Mouse (Mus musculus): ENCODE measurements at regions not wholly inside any gene's neighbourhood (a gene's known extent, or its start where the extent isn't known, plus 50 kb on each side); places are given as distances from the start of the nearest gene placed in this dataset.

DNA sequence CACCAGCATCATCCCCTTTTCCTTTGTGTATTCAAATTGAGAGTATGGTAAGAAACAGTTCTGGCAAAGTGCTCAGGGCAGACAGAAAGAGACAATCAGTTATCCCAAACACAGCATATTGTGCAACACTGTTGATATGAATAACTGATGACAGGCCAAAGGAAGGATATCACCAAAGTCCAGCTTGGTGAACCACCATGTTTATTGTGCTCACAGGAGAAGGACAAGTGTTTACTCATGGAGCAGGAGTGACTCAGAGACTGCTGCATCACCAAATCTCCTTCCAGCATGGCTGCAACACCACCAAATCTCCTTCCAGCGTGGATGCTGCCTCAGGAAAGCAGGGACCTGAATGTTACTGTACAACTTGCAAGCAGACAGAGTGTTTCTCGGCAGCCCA lies 105.5 kb downstream of the Sst start:
- no peaks in the 10 kb centered on the region for H3K4me1 ChIP-seq (ENCODE audit: control insufficient read depth, insufficient read depth, insufficient read length, low read length)
- WGBS = 68% methylated on average over 2 of the region's 2 CpGs
- no peak overlapping the region for H3K27ac ChIP-seq (ENCODE audit: insufficient read depth, low read depth, low read length)
- no peak overlapping the region for H3K4me3 ChIP-seq (ENCODE audit: low read depth, low read length)
- no peaks in the 10 kb centered on the region for H3K36me3 ChIP-seq (ENCODE audit: control insufficient read depth, insufficient read depth, low read length)
- no peaks in the 10 kb centered on the region for H3K27me3 ChIP-seq (ENCODE audit: control insufficient read depth, insufficient read depth, low read length)
- TF ChIP-seq CTCF (IDR thresholded peaks at IDR 0.05; ENCODE audit: extremely low read depth, insufficient read length, insufficient replicate concordance, low read depth, low read length) (no peak), POLR2A (IDR thresholded peaks at IDR 0.05; ENCODE audit: low read depth, low read length) (no peak)

DNA sequence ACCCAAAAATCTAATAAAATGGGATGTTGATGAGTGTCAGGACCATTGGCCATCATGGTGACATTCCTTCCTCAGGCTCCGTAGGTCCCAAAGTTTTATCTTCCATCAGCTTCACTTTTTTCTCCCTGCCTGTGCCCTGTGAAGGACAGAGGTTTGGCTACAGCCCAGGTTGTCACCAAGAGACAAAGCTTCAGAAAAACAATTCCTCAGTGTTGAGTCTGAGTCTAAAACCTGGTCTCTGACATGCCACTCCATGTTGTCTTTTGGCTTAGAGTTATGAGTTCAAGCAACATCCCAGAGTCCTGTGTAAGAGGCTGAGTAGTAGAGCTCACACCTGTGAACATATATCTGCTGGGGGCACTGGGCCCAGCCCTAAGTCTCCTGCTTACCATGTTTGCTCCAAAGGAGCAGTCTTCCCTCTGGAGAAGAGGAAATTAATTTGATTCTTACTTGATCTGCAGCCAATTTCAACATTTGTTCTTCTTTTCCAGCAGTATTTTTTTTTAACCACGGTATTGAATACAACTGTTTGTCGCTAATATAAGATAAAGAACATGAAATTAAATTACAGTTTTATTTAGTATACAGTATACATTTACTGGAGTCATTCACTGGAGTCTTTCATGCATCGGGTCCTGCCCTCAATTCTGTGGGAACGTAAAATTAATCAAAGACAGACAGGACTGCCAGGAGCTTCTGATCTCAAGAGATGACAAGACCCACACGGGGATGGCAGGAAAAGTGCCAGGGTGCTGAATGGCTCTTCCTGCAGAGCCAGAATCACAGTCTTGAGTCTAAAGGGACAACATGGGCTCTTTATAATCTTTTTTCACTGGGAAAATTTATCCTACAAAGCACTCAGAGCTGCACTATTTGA lies 106.5 kb downstream of the Sst start:
- WGBS = 76% methylated on average over 6 of the region's 6 CpGs
- Histone ChIP-seq H3K27me3 (ENCODE audit: control insufficient read depth, insufficient read depth, low read length) (no peaks in the 10 kb centered on the region), H3K27ac (ENCODE audit: insufficient read depth, low read depth, low read length) (no peak overlapping the region), H3K4me3 (ENCODE audit: low read depth, low read length) (no peak overlapping the region), H3K36me3 (ENCODE audit: control insufficient read depth, insufficient read depth, low read length) (no peaks in the 10 kb centered on the region), H3K4me1 (ENCODE audit: control insufficient read depth, insufficient read depth, insufficient read length, low read length) (no peaks in the 10 kb centered on the region)
- TF ChIP-seq CTCF (IDR thresholded peaks at IDR 0.05; ENCODE audit: extremely low read depth, insufficient read length, insufficient replicate concordance, low read depth, low read length) (no peak), POLR2A (IDR thresholded peaks at IDR 0.05; ENCODE audit: low read depth, low read length) (no peak)

DNA sequence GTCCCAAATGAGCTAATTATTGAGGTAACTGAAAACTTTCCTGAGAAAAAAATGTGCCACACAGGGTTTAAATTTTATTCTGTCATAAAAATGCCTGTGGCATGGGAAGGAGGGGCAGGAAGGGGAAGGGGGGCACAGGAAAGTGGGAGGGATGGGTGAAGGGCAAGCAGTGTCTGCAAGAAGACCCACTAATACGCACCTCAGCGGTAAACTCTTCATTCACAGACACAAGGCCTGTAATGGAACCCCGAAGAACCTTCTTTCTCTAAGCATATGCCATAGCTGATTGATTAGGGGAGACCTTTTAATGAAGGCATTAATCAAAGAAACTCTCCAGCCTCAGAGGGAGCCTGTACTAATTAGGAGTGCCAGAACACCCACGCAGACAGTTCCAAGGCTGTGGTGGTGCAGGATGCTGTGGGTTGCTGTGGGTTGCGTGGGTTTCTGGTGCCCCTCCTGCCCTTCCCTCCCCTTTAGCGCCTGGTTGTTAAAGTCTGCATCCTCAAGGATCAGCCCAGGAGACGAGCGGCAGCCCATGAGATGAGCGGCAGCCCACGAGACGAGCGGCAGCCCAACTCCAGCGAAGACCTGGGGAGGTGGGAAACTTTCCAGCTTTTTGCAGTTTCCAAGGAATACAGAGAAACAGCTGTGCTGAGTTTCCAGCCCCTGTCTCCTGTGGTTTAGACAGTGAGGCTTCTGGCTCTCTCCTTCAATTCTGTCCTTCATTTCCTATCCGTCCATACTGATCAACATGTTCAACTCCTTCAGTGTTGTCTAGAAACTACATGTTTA lies 110.1 kb downstream of the Sst start:
- TF ChIP-seq POLR2A (IDR thresholded peaks at IDR 0.05; ENCODE audit: low read depth, low read length) (no peak), CTCF (IDR thresholded peaks at IDR 0.05; ENCODE audit: extremely low read depth, insufficient read length, insufficient replicate concordance, low read depth, low read length) (no peak)
- WGBS = 75% methylated on average over 14 of the region's 14 CpGs
- no peaks in the 10 kb centered on the region for H3K4me1 ChIP-seq (ENCODE audit: control insufficient read depth, insufficient read depth, insufficient read length, low read length)

DNA sequence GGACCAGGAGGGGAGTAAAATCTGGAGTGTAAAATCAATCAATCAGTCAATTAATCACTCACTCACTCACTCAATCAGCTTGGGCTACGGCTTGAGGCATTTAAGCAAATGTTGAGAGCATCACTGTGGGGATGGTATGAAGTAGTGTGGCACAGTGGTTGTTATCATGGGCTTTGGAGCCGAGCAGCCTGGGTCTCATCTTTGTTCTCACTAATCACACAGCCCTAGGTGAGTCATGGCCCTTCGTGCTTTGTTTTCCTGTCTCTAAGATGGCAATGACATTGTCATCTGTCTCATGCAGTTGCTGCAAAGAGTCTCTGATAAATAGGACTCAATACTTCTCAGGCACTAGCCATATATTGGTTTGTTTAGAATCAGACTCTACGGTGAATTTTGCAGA lies 112.9 kb downstream of the Sst start:
- H3K4me1 ChIP-seq (ENCODE audit: control insufficient read depth, insufficient read depth, insufficient read length, low read length) = no peaks in the 10 kb centered on the region

More for the DNA sequence above, 110.1 kb downstream of the Sst start:
- Histone ChIP-seq H3K27me3 (ENCODE audit: control insufficient read depth, insufficient read depth, low read length) (no peaks in the 10 kb centered on the region), H3K4me3 (ENCODE audit: low read depth, low read length) (no peak overlapping the region), H3K27ac (ENCODE audit: insufficient read depth, low read depth, low read length) (no peak overlapping the region), H3K36me3 (ENCODE audit: control insufficient read depth, insufficient read depth, low read length) (no peaks in the 10 kb centered on the region)

DNA sequence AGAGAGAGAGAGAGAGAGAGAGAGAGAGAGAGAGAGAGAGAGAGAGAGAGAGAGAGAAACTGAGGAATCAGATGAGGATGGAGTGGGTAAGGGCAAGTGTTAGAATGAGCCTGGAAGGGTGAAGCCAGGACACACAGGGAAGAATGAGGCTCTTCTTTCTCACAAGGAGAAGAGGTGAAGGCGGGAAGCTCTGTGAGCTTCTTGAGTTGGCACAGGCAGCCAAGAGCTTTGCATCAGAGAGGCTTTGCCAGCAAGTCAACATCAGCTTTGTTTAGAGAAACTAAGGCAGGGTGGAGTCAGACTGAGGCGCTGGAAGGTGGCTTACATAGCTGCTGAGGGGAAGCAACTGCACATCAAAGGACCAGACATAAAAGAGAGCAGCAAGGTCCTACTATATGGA lies 113.7 kb downstream of the Sst start:
- 42% methylated on average over 2 of the region's 2 CpGs for WGBS
- Histone ChIP-seq H3K27ac (ENCODE audit: insufficient read depth, low read depth, low read length) (no peak overlapping the region), H3K4me3 (ENCODE audit: low read depth, low read length) (no peak overlapping the region), H3K36me3 (ENCODE audit: control insufficient read depth, insufficient read depth, low read length) (no peaks in the 10 kb centered on the region), H3K27me3 (ENCODE audit: control insufficient read depth, insufficient read depth, low read length) (no peaks in the 10 kb centered on the region), H3K4me1 (ENCODE audit: control insufficient read depth, insufficient read depth, insufficient read length, low read length) (no peaks in the 10 kb centered on the region)
- no peak for TF ChIP-seq POLR2A (IDR thresholded peaks at IDR 0.05; ENCODE audit: low read depth, low read length)
- no peak for TF ChIP-seq CTCF (IDR thresholded peaks at IDR 0.05; ENCODE audit: extremely low read depth, insufficient read length, insufficient replicate concordance, low read depth, low read length)

More for the DNA sequence above, 112.9 kb downstream of the Sst start:
- TF ChIP-seq CTCF (IDR thresholded peaks at IDR 0.05; ENCODE audit: extremely low read depth, insufficient read length, insufficient replicate concordance, low read depth, low read length) (no peak), POLR2A (IDR thresholded peaks at IDR 0.05; ENCODE audit: low read depth, low read length) (no peak)
- no peaks in the 10 kb centered on the region for H3K27me3 ChIP-seq (ENCODE audit: control insufficient read depth, insufficient read depth, low read length)
- 69% methylated on average over 4 of the region's 4 CpGs for WGBS
- no peak overlapping the region for H3K4me3 ChIP-seq (ENCODE audit: low read depth, low read length)
- no peaks in the 10 kb centered on the region for H3K36me3 ChIP-seq (ENCODE audit: control insufficient read depth, insufficient read depth, low read length)
- H3K27ac ChIP-seq (ENCODE audit: insufficient read depth, low read depth, low read length) = no peak overlapping the region

DNA sequence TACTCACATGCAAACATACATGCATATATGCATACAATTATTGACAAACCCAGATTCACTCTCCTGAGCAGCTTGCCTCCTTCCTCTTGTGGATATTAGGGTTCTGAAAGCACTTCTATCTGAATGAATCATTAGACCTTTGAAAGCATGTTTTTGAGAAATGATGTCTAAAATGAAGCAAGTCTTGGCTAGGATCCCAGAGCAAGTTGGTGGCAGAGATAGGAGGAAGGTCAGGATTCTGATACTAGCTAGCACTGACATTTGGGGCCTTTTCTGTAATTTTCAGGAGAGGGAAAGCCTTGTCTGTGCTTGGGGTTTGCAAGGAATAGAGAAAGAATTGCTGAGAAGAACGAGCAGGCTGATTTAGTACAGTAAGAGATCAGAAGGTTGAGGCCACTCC lies 114.3 kb downstream of the Sst start:
- H3K27me3 ChIP-seq (ENCODE audit: control insufficient read depth, insufficient read depth, low read length) = no peaks in the 10 kb centered on the region
- TF ChIP-seq POLR2A (IDR thresholded peaks at IDR 0.05; ENCODE audit: low read depth, low read length) (no peak), CTCF (IDR thresholded peaks at IDR 0.05; ENCODE audit: extremely low read depth, insufficient read length, insufficient replicate concordance, low read depth, low read length) (no peak)
- H3K4me1 ChIP-seq (ENCODE audit: control insufficient read depth, insufficient read depth, insufficient read length, low read length) = no peaks in the 10 kb centered on the region
- H3K27ac ChIP-seq (ENCODE audit: insufficient read depth, low read depth, low read length) = no peak overlapping the region
- 18% methylated on average over 1 of the region's 1 CpGs for WGBS
- no peak overlapping the region for H3K4me3 ChIP-seq (ENCODE audit: low read depth, low read length)
- H3K36me3 ChIP-seq (ENCODE audit: control insufficient read depth, insufficient read depth, low read length) = no peaks in the 10 kb centered on the region
